Mouse (Mus musculus) urinary bladder, postnatal 14 days (tissue): ENCODE measurements around the gene Nap1l5.
"Not testable (repeated sequence)": the region's sequence is repeated elsewhere in the genome, so short reads cannot be mapped to it uniquely, and the experiment has no call there.

Experiments used
- DNase-seq: peaks from one replicate; pipeline ENCODE4 v3.0.0; 2021; ENCODE audit warnings: low spot score

Nap1l5 gene

DNA sequence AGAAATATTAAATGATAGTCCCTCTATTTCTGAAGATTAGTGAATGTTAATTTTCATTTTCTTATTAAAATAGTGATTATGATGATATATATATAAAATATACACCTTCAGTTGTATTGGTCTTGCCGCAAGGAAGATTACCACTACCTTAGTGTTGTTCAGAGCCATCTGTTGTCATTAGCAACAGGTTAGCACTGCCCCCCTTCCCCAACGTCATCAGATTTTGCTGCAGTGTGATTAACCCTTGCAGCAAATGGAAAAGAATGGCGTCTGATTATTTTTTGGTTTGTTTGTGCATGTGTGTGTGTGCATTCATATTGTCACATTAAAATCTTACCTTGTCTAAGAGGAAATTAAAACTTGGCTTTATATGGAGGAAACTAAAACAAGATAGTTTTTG is 2.3 kb downstream of the Nap1l5 start:
- DNase-seq: no peak

DNA sequence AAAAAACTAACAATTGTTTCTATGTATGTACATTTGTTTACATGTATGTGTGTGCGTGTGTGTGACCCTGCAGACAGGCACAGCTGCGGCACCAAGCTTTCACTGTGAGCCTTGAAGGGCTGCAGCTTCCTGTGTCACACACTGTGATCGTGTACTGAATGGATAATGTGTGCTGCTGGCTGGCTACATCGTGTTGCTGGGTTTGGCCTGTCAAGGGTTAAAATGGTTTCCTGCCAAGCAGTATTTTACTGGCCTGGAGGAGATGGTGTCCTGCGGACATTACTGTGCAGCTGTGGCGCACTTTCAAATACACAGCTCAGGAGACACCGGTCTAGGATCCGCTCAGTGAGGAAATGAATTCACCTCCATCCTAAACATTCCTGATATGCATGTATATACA is 3.7 kb downstream of the Nap1l5 start:
- no peak for DNase-seq

DNA sequence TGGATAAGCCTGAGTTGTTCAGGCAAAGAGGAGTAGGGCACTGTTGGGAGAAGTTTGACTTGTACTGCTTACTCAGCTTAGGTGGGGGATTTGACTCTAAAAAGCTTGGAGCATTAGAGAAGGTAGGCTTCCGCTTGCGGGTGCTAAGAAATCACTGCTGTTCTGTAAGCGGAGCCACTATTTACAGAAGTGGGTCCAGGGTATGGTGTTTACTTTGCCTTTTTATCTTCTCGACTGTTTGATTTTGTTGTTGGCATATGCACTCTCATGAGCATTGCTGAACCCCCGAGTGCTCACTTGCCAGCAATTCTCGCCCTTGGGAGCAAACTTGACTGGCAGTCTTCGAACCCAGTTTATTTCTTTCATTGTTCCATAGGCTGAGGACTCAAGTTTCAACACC is 6.3 kb downstream of the Nap1l5 start:
- DNase-seq: no peak

DNA sequence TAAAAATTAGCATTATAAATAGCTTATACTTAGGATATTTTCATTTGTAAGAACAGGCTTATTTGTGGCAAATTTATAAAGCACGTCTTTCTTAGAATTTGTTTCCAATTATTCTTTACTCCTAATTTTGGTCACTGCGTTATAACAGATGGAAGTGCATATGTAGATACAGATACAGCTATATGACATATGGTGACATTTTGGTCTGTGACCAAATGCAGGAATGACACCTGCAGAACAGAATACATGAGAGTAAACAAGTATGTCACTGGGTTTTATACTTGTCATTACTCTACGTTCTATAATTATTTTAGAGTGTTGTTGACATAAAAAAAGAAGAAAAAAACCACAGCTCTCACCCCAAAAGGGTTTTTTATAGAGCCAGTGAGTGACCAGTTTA is 7.8 kb downstream of the Nap1l5 start:
- no peak for DNase-seq

DNA sequence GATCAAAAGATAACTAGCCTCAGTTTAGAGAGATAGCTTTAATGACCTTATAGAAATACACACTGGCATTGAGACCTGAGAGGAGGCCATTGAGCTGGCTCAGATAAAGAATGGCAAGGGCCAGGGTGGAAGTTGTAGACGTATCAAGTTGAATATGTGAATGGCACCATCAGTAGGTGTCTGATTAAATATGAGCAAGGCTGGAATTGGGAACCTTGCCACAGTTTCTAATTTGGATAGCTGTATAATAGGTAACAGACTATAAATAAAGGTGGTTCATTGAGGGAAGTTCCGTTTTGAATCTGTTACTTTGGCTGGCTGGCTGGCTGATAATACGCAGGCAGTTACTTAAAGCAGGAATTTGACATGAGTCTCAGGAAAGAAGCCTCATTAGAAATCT is 10.2 kb downstream of the Nap1l5 start:
- no peak for DNase-seq

DNA sequence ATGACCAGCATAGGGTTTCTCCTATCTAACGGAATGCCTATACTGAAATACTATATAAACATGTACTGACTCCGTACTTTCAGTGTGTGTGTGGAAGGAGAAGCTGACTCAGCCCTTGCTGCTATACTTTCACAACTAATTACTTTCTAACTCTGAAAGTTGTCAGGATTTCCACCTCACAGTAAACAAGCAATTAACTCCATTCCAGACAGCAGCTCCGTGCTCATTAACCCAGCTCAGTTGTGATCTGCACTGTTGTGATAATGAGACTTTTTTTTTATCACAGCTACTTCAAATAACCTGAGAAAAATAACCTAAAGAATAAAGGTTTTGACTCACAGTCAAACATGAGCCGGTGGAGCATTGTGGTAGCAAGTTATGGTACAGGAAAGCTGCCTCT is 11.9 kb downstream of the Nap1l5 start:
- no peak for DNase-seq

DNA sequence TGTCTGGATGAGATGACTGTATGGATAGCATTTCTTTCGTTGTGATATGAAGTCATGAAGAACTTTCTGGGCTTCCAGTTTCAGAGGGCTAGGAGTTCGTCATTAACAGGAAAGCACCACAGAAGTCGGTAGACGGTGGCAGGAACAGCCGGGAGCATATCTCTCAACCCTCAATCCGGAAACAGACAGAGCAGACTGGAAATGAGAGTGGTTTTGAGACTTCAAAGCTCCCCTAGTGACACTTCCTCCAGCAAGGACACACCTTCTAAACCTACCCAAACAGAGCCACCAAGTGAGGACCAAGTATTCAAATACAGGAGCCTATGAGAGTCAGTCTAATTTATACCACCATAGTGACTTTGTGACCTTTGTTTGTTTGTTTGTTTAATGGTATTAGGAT is 13.6 kb downstream of the Nap1l5 start:
- no peak for DNase-seq

DNA sequence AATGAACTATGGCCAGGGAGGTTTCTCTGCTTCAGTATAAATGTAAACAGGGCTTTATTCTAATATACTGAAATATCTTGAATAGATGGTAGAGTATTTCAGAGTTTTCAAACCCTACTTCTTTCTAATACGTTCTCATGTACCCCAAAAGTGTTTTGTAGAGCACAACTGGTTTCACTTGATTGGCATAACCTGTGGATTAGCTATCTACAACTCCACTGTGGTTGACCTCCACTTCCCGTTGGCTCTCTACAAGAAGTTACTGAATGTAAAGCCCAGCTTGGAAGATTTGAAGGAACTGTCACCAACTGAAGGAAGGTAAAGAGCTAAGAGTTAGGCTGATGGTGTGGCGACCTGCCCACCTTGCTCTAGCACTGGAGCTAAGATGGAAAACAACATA is 17.0 kb downstream of the Nap1l5 start:
- no peak for DNase-seq

DNA sequence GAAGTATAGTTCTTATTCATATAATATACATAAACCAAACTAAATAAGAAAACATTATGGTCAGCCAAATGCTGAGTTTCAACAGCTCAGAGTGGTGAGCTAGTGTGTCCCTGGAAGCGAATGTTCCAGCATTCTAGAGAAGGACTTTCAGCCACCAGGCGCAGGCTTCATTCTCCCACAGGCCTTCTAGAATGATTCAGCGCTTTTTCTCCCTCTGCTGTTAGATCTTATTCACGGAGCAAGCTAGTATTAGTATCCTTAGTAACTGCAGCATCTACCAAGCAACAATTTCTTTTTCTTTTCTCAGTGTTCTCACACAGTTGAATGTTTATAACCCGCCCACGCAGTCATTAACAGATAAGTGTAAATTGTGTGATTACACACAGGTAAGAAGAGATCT is 24.6 kb downstream of the Nap1l5 start:
- DNase-seq: no peak

DNA sequence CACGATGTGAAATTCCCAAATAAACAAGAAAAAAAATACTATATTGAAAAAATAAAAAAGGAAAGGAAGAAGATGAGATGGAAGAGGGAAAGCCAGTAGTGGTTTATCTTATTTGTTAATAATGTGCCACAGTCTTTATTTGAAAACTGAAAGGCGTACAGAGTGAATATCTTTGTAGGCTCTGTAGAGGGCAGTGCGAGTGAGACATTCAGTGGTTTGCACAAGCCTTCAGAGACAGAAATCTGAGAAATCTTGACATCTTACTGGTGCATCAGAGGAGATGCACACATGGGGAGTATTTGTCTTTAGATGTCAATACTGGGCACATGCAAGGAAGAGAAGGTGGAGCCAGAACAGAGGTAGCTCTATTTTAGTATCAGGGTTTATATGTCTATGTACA is 25.5 kb downstream of the Nap1l5 start:
- DNase-seq: no peak

DNA sequence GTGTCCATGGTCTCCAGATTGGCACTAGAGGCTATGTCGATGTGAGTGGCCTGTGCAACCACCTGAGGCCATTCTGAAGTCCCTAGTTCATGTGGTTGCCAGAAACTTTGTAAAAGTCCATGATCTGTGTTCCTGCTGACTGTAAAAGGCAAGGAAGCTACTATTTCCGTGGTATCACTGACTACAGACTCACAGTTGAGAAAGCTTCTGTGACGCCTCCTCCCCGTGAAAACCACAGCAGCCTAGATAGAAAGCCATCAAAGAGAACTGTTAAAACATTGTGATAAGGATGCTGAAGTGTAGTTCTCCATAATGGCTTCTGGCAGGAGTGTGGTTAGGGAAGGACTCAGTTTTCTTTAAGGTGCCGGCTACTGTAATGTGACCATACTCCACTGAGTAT is 26.0 kb downstream of the Nap1l5 start:
- DNase-seq: no peak

DNA sequence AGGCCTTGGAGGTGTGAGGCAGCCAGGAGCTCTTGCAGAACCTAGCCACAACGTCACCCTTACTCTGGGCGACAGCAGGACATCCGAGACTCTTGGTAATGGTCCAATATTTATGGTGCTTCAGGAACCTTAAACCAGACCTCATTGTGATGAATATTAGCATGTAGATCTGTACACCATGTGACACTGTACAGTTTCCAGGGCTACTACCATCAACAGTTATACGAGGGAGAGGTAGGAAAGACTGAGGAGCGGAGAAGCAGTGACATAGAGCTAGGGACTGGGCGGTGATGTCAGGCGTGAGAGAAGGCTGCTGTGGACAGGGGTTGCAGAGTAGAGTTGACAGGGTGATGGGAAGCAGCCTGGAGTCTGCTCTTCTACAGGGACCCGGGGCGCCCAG is 26.9 kb downstream of the Nap1l5 start:
- no peak for DNase-seq

DNA sequence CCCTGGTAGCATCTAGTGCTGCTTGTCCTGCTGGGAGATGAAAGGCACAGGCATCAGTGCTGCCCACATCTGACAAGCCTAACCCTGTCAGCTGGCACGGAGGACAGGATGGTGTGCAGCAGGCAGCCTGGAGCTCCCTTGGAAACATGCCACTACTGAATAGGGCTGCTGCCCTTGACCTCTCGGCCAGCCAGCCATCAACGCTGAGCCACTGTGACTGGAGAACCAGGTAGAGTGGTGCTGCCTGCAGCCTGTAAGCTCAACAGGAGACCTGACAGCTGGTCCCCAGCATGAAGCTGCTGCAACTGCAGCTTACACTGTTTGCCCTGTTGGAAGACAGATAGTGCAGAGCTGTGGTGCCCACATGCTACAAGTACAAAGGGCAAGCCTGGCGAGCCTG is 27.3 kb downstream of the Nap1l5 start:
- no peak for DNase-seq

DNA sequence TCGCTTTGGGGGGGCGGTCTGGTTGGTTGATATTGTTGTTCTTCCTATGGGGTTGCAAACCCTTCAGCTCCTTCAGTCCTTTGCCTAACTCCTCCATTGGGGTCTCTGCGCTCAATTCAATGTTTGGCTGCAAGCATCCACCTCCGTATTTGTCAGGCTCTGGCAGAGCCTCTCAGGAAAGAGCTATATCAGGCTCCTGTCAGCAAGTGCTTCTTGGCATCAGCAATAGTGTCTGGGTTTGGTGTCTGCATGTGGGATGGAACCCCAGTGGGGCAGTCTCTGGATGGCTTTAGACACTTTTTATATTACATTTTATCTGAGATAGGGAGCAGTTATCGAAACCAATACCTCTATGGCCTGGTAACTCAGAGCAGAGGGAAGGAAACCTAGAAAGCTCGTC is 39.0 kb downstream of the Nap1l5 start:
- not testable (repeated sequence) for DNase-seq

DNA sequence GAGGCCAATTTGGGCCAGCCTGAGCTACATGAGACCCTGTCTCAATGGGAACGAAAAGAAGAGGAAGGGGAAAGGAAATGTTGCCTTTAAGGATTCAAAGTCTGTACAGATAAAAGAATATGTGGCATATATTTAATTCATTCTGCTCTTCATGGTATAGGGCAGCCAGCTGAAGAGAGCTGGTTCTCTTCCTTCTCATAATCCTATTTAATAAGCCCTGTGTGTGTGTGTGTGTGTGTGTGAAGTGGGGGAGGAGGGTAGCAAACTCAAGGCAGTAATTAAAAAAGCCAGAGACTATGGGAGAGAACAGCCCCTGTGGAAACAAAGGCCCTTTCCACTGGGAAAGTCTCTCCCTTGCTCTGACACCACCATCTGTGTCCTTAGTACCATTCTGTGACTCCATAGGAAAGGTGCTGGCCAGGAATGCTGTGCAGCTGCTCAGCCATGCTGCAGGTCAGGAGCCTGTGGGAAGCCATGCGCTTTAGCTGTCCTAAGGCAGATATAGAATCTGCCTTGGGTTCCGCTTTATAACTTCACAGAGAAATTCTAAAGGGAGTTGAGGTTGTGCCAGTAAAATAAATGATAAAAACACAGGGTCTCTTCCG is 43.1 kb downstream of the Nap1l5 start:
- DNase-seq: no peak

DNA sequence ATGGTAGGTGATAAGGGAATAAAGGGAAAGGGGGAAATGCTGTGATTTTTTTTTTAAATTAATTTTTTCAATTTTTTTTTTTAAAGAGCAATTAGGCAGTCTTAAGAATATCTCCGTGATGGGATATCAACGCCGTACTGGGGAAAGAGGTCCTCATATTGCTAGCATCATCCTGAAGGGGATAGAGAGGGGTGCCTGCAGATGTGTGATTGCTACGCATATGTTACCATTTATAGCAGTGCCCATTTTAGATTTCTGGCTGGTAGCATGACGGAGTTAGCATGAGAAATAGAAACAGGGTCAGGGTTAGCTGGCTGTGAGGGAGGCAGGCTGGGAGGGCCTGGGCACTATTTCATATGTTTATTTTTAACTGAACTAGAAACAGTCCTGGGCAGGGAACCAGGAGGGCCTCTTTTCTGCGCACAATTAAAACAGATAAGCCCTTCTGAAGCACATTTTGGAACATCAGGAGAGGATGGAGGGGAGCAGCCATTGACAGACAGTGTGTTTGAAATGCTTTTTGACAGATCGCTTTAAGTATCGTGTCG is 44.4 kb downstream of the Nap1l5 start:
- no peak for DNase-seq

DNA sequence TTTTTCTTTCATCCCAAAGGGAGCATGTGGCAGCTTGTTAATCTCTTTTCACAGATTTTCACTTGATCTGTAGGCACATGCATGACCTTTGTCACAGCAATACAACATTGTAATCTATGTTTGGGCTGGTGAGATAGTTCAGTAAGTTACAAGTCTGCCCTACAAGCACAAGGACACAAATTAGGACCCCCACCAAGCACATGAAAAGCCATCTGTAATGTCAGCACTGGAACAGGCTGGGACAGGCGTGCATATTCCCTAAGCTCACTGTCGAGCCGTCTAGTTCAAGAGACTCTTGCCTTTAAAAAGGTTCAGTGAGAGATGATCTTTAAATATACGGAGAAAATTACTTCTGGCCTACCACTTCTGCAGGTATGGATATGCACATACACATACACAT is 47.4 kb downstream of the Nap1l5 start:
- no peak for DNase-seq

DNA sequence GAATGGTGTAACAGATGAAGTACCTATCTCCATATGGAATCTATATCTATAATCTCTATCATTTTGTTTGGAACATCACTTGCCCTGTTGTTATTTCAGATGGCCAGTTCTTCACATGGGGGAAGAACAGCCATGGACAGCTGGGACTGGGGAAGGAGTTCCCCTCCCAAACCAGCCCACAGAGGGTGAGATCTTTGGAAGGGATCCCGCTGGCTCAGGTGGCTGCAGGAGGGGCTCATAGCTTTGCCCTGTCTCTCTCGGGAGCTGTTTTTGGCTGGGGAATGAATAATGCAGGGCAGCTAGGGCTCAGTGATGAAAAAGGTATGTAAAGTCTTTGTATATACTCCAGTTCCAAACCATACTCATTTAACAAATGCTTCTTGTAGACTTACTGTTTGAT is 50.4 kb downstream of the Nap1l5 start:
- DNase-seq: no peak

DNA sequence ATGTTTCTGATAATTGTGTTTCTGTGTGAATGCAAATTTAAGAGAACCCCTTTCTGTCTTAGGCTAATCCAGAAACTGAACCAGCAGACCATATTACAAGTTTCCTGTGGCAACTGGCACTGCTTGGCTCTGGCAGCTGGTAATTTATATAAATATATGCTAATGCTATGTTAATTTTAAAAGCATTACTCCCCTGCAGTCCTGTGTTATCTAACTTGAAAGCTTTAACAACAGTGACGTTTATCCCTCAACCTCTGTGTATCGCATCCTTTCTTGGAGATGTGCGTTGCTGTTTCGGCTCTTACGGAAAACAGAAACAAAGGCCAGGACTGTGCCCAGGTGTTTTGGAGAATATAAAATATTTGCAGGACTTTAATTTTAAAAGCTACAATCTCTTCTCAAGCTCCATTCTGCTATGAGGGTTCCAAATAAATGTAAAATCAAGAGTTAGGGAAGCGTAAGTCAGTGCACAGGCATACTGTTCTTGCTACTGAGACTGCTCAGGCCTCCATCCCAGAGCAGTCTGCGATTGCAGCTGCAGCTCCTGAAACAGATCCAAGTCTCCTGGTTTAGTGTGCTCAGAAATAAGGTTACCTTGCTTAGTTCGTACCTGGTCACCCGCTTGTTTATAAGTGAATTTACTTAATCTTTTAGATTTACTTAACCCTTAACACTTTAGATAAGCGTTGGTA is 51.1 kb downstream of the Nap1l5 start:
- no peak for DNase-seq
